Mouse (Mus musculus) lung, postnatal 0 days (tissue): Measurements from ENCODE around the gene Hs3st6. TPM values are rescaled to one million over a fixed set of nuclear protein-coding genes. Genes with fewer than 3 reads are reported as not detected.
A peak's percentile ranks its signal among the peaks of the same experiment; 100 is the strongest.

Experiments
- ATAC-seq: fragments of 200-750 bp; cut with Nextera tagmentation; 2 replicates; pipeline ENCODE4 v1.8.0; 2017; ENCODE audit warnings: moderate library complexity
- DNase-seq: peaks from one replicate; pipeline ENCODE4 v3.0.0-alpha.2; 2016; ENCODE audit warnings: low spot score
- H3K27ac ChIP-seq: fragments of 300-500 bp; sonication (generic); 2 replicates; pipeline ENCODE4 v1.5.1; 2014; ENCODE audit warnings: antibody characterized with exemption, mild to moderate bottlenecking, low read length, mixed read lengths
- H3K27me3 ChIP-seq: fragments of 300-500 bp; sonication (generic); replicated peaks from 2 replicates; pipeline ENCODE4 v1.6.1; 2014; ENCODE audit warnings: low read length, mixed read lengths; ENCODE audit not compliant: insufficient read depth
- H3K36me3 ChIP-seq: fragments of 300-500 bp; sonication (generic); 2 replicates; pipeline ENCODE4 v1.6.1; 2014; ENCODE audit warnings: low read length, mixed read lengths; ENCODE audit not compliant: insufficient read depth
- H3K4me1 ChIP-seq: fragments of 300-500 bp; sonication (generic); 2 replicates; pipeline ENCODE4 v1.6.1; 2014; ENCODE audit warnings: antibody characterized with exemption, low read depth, low read length, mixed read lengths; ENCODE audit not compliant: insufficient read depth
- H3K4me2 ChIP-seq: fragments of 300-500 bp; sonication (generic); replicated peaks from 2 replicates; pipeline ENCODE4 v1.6.1; 2014; ENCODE audit warnings: low read depth, mild to moderate bottlenecking, low read length, moderate library complexity, mixed read lengths
- H3K4me3 ChIP-seq: fragments of 300-500 bp; sonication (generic); 2 replicates; pipeline ENCODE4 v1.5.1; 2014; ENCODE audit warnings: low read depth, low read length
- H3K9ac ChIP-seq: fragments of 300-500 bp; sonication (generic); replicated peaks from 2 replicates; pipeline ENCODE4 v1.6.1; 2014; ENCODE audit warnings: low read depth, mild to moderate bottlenecking
- H3K9me3 ChIP-seq: fragments of 300-500 bp; sonication (generic); 2 replicates; pipeline ENCODE4 v1.6.1; 2016; ENCODE audit warnings: low read length, mixed read lengths
- CTCF ChIP-seq: IDR thresholded peaks from 2 replicates; pipeline ENCODE4 v1.5.1; 2016; ENCODE audit warnings: antibody characterized with exemption, mild to moderate bottlenecking
- EP300 ChIP-seq: IDR thresholded peaks from 2 replicates; pipeline ENCODE4 v1.6.1; 2016; ENCODE audit warnings: antibody characterized with exemption, mild to moderate bottlenecking, control low read depth
- WGBS: fragments of 180-500 bp; shearing (Covaris S2); extraction: QIAGEN DNeasy Blood & Tissue Kit; methylation state at CpG from one replicate; pipeline ENCODE4 v1.1.7; 2014; 5-methylcytosine and 5-hydroxymethylcytosine counted together
- polyA plus RNA-seq: library from polyadenylated mRNA; unstranded; fragments of >200 nt; fragmentation: Nextera tagmentation; extraction: Ambion mirVana; gene quantifications from 2 replicates; pipeline ENCODE4 v1.2.1, GENCODE M21; 2015

Gene Hs3st6
- polyA plus RNA-seq, 1 experiment from 2014 or later: 2.8 TPM

DNA sequence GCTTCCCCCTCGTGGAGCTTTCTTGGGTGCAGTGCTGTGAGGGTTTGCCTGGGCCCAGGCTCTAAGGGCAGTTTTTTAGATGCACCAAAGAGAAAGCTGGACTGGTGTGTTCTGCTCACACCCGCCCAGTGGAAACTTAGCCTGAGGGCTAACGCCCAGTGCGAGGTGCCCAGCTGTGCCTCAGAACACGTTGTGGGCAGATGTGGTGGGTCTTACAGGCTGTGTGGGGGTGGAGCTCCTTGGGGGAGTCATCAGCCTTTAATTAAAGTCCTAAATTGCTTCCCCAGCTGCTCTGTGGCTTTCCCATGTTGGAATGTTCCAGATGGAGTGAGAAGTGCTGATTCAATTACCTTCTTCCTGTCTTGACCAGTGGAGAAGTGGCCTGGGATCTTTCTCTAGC lies 8.3 kb downstream of the Hs3st6 start:
- Histone ChIP-seq H3K9ac (no peak overlapping the region), H3K27ac (no peak overlapping the region), H3K27me3 (no peaks in the 10 kb centered on the region), H3K4me2 (no peak overlapping the region), H3K4me3 (no peak overlapping the region), H3K4me1 (no peaks in the 10 kb centered on the region), H3K36me3 (no peaks in the 10 kb centered on the region), H3K9me3 (no peaks in the 10 kb centered on the region)
- 56% methylated on average over 5 of the region's 5 CpGs for WGBS
- no peak for DNase-seq
- ATAC-seq: no peak
- TF ChIP-seq CTCF: no peak
- no peak for TF ChIP-seq EP300

DNA sequence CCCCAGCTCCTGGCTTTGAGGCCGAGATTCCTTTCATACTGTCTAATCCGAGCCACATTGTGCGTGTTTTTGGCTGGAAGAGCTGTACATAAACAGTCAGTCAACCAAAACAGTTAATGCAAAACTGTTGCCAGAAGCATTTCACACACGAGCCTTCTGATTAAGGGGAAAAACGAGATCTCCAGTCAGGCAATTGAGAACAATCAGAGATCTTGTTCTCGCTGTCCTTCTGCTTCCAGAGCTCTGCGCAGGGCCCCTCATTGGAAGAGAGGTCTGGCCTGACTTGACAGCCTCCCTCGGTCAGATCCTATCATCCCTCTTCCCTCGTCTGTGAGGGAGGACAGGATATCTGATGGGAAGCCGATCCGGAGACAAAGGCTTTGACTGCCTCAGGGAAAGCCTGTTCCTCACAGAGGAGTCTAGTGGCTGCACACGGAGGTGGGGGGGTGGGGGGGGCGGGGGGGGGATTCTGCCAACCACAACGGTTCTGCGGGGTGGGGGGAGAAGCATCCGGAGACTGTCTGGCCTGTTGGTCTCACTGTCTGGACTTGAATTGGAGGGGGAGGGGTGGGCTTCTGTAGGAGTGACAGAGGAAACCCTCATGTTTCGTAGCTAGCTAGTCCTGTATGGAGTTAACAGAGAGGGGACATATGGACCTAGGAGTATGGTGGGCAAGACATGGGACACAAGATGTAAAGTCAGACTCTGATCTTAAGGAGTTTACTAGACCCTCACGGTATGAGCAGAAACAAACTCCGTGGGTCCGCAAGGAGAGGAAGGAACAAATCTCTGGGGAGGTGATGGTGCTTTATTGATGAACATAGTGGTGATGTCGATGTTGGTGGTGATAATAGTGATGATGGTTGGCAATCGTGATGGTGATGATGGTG lies 12.5 kb downstream of the Hs3st6 start:
- Histone ChIP-seq H3K9ac (peak overlapping the region; percentile 29; the same call in 1 of the 2 replicates), H3K27me3 (no peaks in the 10 kb centered on the region), H3K36me3 (no peaks in the 10 kb centered on the region), H3K4me2 (no peak overlapping the region), H3K4me1 (no peaks in the 10 kb centered on the region), H3K27ac (no peak overlapping the region), H3K4me3 (no peak overlapping the region), H3K9me3 (no peaks in the 10 kb centered on the region)
- 46% methylated on average over 20 of the region's 22 CpGs for WGBS
- DNase-seq (peak; percentile 6), ATAC-seq (no peak)
- no peak for TF ChIP-seq EP300
- TF ChIP-seq CTCF: no peak

DNA sequence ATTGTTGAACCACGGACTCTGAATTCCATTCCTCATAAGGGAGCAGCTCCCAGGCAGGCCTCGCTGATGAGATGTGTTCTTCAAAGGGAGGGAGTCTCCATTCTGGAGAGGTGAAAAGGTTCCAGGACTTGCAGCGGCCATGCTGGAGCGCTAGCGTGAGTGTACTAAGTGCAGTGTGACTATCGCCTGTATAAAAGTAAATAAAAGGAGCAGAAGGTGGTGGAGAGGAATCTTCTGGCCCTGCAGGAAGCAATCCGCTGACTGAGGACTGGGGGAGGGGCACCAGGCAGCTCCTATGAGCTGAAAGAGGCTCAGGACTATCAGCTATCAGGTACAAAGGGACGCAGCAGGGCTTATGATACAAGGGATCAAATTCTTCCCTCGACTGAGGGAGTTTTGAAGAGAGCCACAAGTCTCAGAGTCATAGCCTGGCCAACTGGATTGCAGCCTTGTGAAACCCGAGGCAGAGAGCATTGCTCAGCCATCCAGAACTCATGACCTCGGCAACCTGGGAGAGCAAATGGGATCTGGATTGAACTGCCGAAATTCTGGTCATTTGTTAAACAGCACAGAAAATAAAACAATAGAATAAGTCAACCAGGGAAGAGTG lies 13.6 kb downstream of the Hs3st6 start:
- H3K27ac ChIP-seq: no peak overlapping the region
- no peak for DNase-seq

DNA sequence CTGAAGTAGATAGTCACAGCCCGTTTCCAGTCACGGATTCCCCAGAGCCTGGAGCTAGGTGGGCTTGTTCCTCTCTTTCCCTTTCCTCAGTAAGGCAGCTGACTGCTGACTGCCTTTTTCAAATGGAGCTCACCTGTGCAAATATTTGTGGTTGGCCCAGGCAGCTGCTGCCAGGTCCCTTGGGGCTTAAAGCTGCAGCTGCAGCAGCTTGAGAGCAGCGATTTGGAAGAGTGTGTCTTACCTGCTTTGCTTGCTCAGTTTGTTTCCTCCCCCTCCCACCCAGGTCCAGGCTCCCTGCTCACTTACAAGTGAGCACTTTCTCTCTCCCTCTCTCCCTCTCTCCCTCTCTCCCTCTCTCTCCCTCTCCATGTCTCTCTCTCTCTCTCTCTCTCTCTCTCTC lies 16.4 kb downstream of the Hs3st6 start:
- Histone ChIP-seq H3K27me3 (no peaks in the 10 kb centered on the region), H3K4me1 (no peaks in the 10 kb centered on the region), H3K36me3 (no peaks in the 10 kb centered on the region), H3K4me3 (no peak overlapping the region), H3K9me3 (peaks cover 4% of the 10 kb centered on the region; the same call in 1 of the 2 replicates), H3K27ac (no peak overlapping the region), H3K4me2 (no peak overlapping the region), H3K9ac (no peak overlapping the region)
- no peak for TF ChIP-seq EP300
- TF ChIP-seq CTCF: no peak
- no peak for DNase-seq
- no peak for ATAC-seq
- 50% methylated on average over 3 of the region's 3 CpGs for WGBS

More for the DNA sequence above, 13.6 kb downstream of the Hs3st6 start:
- 19% methylated on average over 12 of the region's 12 CpGs for WGBS
- Histone ChIP-seq H3K9ac (no peak overlapping the region), H3K4me2 (no peak overlapping the region), H3K9me3 (no peaks in the 10 kb centered on the region), H3K27me3 (no peaks in the 10 kb centered on the region), H3K36me3 (no peaks in the 10 kb centered on the region), H3K4me1 (no peaks in the 10 kb centered on the region), H3K4me3 (no peak overlapping the region)
- no peak for TF ChIP-seq CTCF
- TF ChIP-seq EP300: no peak
- no peak for ATAC-seq

DNA sequence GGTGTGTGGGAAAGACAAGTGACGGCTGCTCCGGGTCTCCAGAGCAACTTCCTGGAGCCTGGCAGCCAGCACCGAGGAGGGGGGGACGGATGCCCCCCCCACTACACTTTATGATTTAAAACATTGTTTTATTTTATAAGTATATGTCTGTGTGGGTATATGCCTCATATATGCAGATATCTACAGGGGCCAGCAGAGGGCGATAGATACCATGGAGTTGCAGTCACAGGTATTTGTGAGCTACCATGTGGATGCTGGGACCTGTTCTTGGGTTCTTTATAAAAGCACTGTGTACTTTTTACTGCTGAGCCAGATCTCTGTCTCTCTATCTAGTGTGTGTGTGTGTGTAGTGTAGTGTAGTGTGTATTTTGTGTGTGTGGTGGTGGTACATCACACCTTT lies 20.5 kb downstream of the Hs3st6 start:
- H3K4me1 ChIP-seq: no peaks in the 10 kb centered on the region
- 79% methylated on average over 5 of the region's 5 CpGs for WGBS
- no peak for TF ChIP-seq EP300
- peak; percentile 25; the same call in 1 of the 2 replicates for TF ChIP-seq CTCF

DNA sequence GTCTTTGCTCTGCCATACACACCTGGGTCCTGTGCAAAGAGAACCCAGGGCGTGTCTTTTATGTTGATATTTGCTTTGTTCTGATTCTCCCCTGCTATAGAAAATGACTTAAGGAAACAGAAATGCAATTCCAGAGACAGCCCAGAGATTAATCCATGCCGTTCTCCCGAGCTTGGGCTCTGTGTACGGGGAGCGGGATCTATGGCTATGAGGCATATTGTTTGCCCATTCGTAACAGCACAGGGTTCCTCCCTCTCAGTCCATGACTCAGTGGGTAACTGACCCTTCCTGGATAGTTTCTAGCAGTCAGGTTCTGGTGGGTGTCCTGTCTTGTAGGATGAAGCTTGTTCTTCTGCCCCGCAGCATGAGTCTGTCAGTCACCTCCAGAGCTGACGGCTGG lies 22.4 kb downstream of the Hs3st6 start:
- H3K27ac ChIP-seq: no peak overlapping the region
- TF ChIP-seq EP300 (no peak), CTCF (no peak)
- H3K9me3 ChIP-seq: peaks cover 4% of the 10 kb centered on the region; the same call in 1 of the 2 replicates
- no peak overlapping the region for H3K4me3 ChIP-seq
- no peak overlapping the region for H3K4me2 ChIP-seq
- no peak for DNase-seq
- no peak for ATAC-seq
- no peak overlapping the region for H3K9ac ChIP-seq
- 69% methylated on average over 8 of the region's 8 CpGs for WGBS
- H3K4me1 ChIP-seq: no peaks in the 10 kb centered on the region
- H3K27me3 ChIP-seq: no peaks in the 10 kb centered on the region
- H3K36me3 ChIP-seq: no peaks in the 10 kb centered on the region

More for the DNA sequence above, 20.5 kb downstream of the Hs3st6 start:
- ATAC-seq (no peak), DNase-seq (no peak)
- Histone ChIP-seq H3K27ac (no peak overlapping the region), H3K36me3 (no peaks in the 10 kb centered on the region), H3K9ac (no peak overlapping the region), H3K4me3 (no peak overlapping the region), H3K27me3 (no peaks in the 10 kb centered on the region), H3K4me2 (no peak overlapping the region), H3K9me3 (peaks cover 4% of the 10 kb centered on the region; the same call in 1 of the 2 replicates)
